In the genomic region with DNA sequence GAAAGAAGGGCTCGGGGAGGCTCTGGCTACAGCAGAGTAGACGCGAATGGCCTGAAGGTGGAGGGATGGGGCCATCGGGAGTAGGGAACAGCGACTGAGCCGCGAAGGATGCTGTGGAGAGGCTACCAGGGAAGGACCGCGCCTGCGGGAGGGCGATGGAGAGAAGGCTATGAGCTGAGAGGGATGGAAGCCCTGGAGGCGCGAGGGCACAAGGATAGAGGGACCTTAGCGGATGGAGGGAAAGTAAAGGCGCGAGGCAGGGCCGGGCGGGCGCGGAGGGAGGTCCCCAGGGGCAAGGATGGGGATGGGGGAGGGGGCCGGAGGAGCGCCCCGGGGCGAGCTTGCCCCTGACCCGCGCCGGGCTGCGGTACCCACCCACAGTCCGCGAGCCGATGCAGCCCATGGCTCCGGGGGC, we compare ENCODE assay signal across 9 mouse cellular contexts. TPM values are rescaled to one million over a fixed set of nuclear protein-coding genes. Genes with fewer than 3 reads are reported as not detected.
A peak's percentile ranks its signal among the peaks of the same experiment; 100 is the strongest.
DNase-seq lines count a peak whose midpoint lies in the region; TF ChIP-seq lines count a peak whose summit lies in the region.
"Had no signal": no experiment of that assay in that cellular context is flagged by ENCODE, and none has a peak within 500 bp of the region (broad histone marks: within the 10 kb centered on the region; RNA-seq: fewer than 3 reads in every experiment).

No protein-coding gene starts in this region.

- peaks cover 3% of the 10 kb centered on the region; the same call in 1 of the 2 replicates for H3K36me3 ChIP-seq in forebrain, embryonic 10.5 days (replicated peaks)
- H3K36me3 ChIP-seq in midbrain, embryonic 10.5 days, result peaks cover 12% of the 10 kb centered on the region
- H3K36me3 ChIP-seq in testis, adult 2 months (ENCODE audit: control insufficient read depth, insufficient read depth, low read length), result no peaks in the 10 kb centered on the region

- H3K9me3 ChIP-seq in forebrain, embryonic 10.5 days, result no peaks in the 10 kb centered on the region
- H3K9me3 ChIP-seq in midbrain, embryonic 10.5 days (replicated peaks), result no peaks in the 10 kb centered on the region

- TF ChIP-seq POLR2A in bone marrow macrophage, adult 2 months (IDR thresholded peaks at IDR 0.05; ENCODE audit: borderline replicate concordance, low read depth, low read length), result no peak
- TF ChIP-seq POLR2A in testis, adult 2 months (IDR thresholded peaks at IDR 0.05; ENCODE audit: control insufficient read depth, low read depth, low read length), result no peak

- peaks cover 44% of the 10 kb centered on the region for H3K27me3 ChIP-seq in forebrain, embryonic 10.5 days (ENCODE audit: poor library complexity, severe bottlenecking)
- peaks cover 60% of the 10 kb centered on the region for H3K27me3 ChIP-seq in midbrain, embryonic 10.5 days (ENCODE audit: low read depth, poor library complexity, severe bottlenecking)
- peaks cover 4% of the 10 kb centered on the region; the same call in 1 of the 2 replicates for H3K27me3 ChIP-seq in testis, adult 2 months (ENCODE audit: control insufficient read depth, insufficient read depth, low read length)

- H3K4me1 ChIP-seq in bone marrow macrophage, adult 2 months (ENCODE audit: control insufficient read depth, insufficient read depth, low read length), result 0 out of 2 replicates have a peak, but pooled peaks cover 3% of the 10 kb centered on the region
- H3K4me1 ChIP-seq in forebrain, embryonic 10.5 days, result peaks cover 26% of the 10 kb centered on the region
- peaks cover 49% of the 10 kb centered on the region for H3K4me1 ChIP-seq in midbrain, embryonic 10.5 days
- H3K4me1 ChIP-seq in testis, adult 2 months (ENCODE audit: control insufficient read depth, insufficient read depth, low read length), result peaks cover 4% of the 10 kb centered on the region

- peak in 1 of 2 experiments; percentile 52 for DNase-seq in left cerebral cortex, adult 2 months (ENCODE audit: extremely low spot score in 1 of 2, low spot score in 2 of 2)
- no peak for DNase-seq in left cerebral cortex, adult 8-10 months (ENCODE audit: low spot score in 2 of 2)
- peak; percentile 44 for DNase-seq in forebrain, embryonic 10.5 days (ENCODE audit: extremely low spot score, low spot score)
- DNase-seq in induced T-regulatory cell, adult 2 months (ENCODE audit: low read depth), result peak; percentile 39
- peak; percentile 68 for DNase-seq in midbrain, embryonic 10.5 days (ENCODE audit: low spot score)
- no peak for DNase-seq in spleen, adult 12 weeks (ENCODE audit: low spot score)

- H3K4me3 ChIP-seq in left cerebral cortex, adult 2 months, result peak overlapping the region; percentile 63
- H3K4me3 ChIP-seq in bone marrow macrophage, adult 2 months (ENCODE audit: insufficient read depth, low read length), result peak overlapping the region; percentile 53
- peak overlapping the region; percentile 83 for H3K4me3 ChIP-seq in forebrain, embryonic 10.5 days
- peak overlapping the region; percentile 80 for H3K4me3 ChIP-seq in midbrain, embryonic 10.5 days
- H3K4me3 ChIP-seq in testis, adult 2 months (ENCODE audit: control insufficient read depth, low read depth, low read length), result peak overlapping the region; percentile 80

- H3K27ac ChIP-seq in left cerebral cortex, adult 2 months, result peak overlapping the region; percentile 94
- H3K27ac ChIP-seq in bone marrow macrophage, adult 2 months (ENCODE audit: insufficient read depth, low read depth, low read length), result no peak overlapping the region
- H3K27ac ChIP-seq in forebrain, embryonic 10.5 days, result peak overlapping the region; percentile 93
- H3K27ac ChIP-seq in midbrain, embryonic 10.5 days (replicated peaks), result peak overlapping the region; percentile 93
- no peak overlapping the region for H3K27ac ChIP-seq in testis, adult 2 months (ENCODE audit: control insufficient read depth, insufficient read depth, low read depth, low read length)

- intact Hi-C loops in left cerebral cortex, adult 2 months (cut with DNase I), result loop anchor here (2.0 to 10.0 kb wide), 5 partner anchors 25 to 559 kb away; a partner anchor contains a TSS

- WGBS in forebrain, embryonic 10.5 days, result 0% methylated on average over 25 of the region's 32 CpGs
- 1% methylated on average over 32 of the region's 32 CpGs for whole genome bisulfite sequencing in midbrain, embryonic 10.5 days

- TF ChIP-seq CTCF in left cerebral cortex, adult 2 months (IDR thresholded peaks at IDR 0.05), result no peak
- no peak for TF ChIP-seq CTCF in bone marrow macrophage, adult 2 months (IDR thresholded peaks at IDR 0.05; ENCODE audit: low read depth, low read length)
- no peak for TF ChIP-seq CTCF in testis, adult 2 months (IDR thresholded peaks at IDR 0.05; ENCODE audit: control insufficient read depth, insufficient read depth, insufficient replicate concordance, low read depth, low read length)

RNA-seq across cellular contexts. Expression of a gene that starts 0.4 kb away (rescaled TPM):
- 100 to 1,000 TPM; 111 TPM for total RNA-seq in left cerebral cortex, adult 2 months (2021)
- total RNA-seq in left cerebral cortex, adult 8-10 months (2022), result 100 to 1,000 TPM; 112 to 128 (median 121) TPM
- polyA plus RNA-seq in bone marrow macrophage, adult 2 months (2012; ENCODE audit: insufficient read depth, insufficient read length, missing spikeins), result not detected in 2 replicates
- 1.5 and 1.6 TPM in 2 replicates for polyA plus RNA-seq in forebrain, embryonic 10.5 days (2016; fragmentation: Nextera tagmentation; extraction: Ambion mirVana)
- 2.2 and 2.4 TPM in 2 replicates for polyA plus RNA-seq in midbrain, embryonic 10.5 days (2016; fragmentation: Nextera tagmentation; extraction: Ambion mirVana)
- 11.9 and 12.0 TPM in 2 replicates for polyA plus RNA-seq in testis, adult 2 months (2012; rRNA removed)
- total RNA-seq: liver, adult 2 months had no signal
- polyA plus RNA-seq: liver, adult 2 months had no signal

RNA-seq across cellular contexts. Expression of a gene that starts 25.4 kb away (rescaled TPM):
- total RNA-seq in left cerebral cortex, adult 2 months (2021), result 10 to 100 TPM; 47.6 to 47.8 TPM
- total RNA-seq in left cerebral cortex, adult 8-10 months (2022), result 10 to 100 TPM; 42.1 to 50.3 (median 47.5) TPM
- polyA plus RNA-seq in bone marrow macrophage, adult 2 months (2012; ENCODE audit: insufficient read depth, insufficient read length, missing spikeins), result 88.7 and 98.6 TPM in 2 replicates
- polyA plus RNA-seq in forebrain, embryonic 10.5 days (2016; fragmentation: Nextera tagmentation; extraction: Ambion mirVana), result 79.3 and 80.8 TPM in 2 replicates
- polyA plus RNA-seq in midbrain, embryonic 10.5 days (2016; fragmentation: Nextera tagmentation; extraction: Ambion mirVana), result 84.5 and 88.1 TPM in 2 replicates
- polyA plus RNA-seq in testis, adult 2 months (2012; rRNA removed), result 35.2 and 40.1 TPM in 2 replicates

RNA-seq across cellular contexts. Expression of a gene that starts 37.6 kb away (rescaled TPM):
- total RNA-seq in left cerebral cortex, adult 2 months (2021), result 1 to 10 TPM; 5.3 to 6.4 TPM
- 1 to 10 TPM; 4.3 to 4.8 (median 4.4) TPM for total RNA-seq in left cerebral cortex, adult 8-10 months (2022)
- 0.36 TPM in 1 of 2 replicates, not detected in the other for polyA plus RNA-seq in bone marrow macrophage, adult 2 months (2012; ENCODE audit: insufficient read depth, insufficient read length, missing spikeins)
- polyA plus RNA-seq in forebrain, embryonic 10.5 days (2016; fragmentation: Nextera tagmentation; extraction: Ambion mirVana), result 1.2 and 1.5 TPM in 2 replicates
- 1.2 and 1.7 TPM in 2 replicates for polyA plus RNA-seq in midbrain, embryonic 10.5 days (2016; fragmentation: Nextera tagmentation; extraction: Ambion mirVana)
- polyA plus RNA-seq in testis, adult 2 months (2012; rRNA removed), result 0.84 and 0.89 TPM in 2 replicates

RNA-seq across cellular contexts. Expression of a gene that starts 49.0 kb away (rescaled TPM):
- total RNA-seq in left cerebral cortex, adult 2 months (2021), result under 1 TPM; 0.12 to 0.29 TPM
- total RNA-seq in left cerebral cortex, adult 8-10 months (2022), result under 1 TPM in 3 of 4 experiments, not detected in 1; 0.23 to 0.68 (median 0.28) TPM
- not detected in 2 replicates for polyA plus RNA-seq in bone marrow macrophage, adult 2 months (2012; ENCODE audit: insufficient read depth, insufficient read length, missing spikeins)
- 1.8 and 2.0 TPM in 2 replicates for polyA plus RNA-seq in forebrain, embryonic 10.5 days (2016; fragmentation: Nextera tagmentation; extraction: Ambion mirVana)
- 1.2 and 1.5 TPM in 2 replicates for polyA plus RNA-seq in midbrain, embryonic 10.5 days (2016; fragmentation: Nextera tagmentation; extraction: Ambion mirVana)
- 0.30 and 0.76 TPM in 2 replicates for polyA plus RNA-seq in testis, adult 2 months (2012; rRNA removed)

RNA-seq across cellular contexts. Expression of a gene that starts 59.3 kb away (rescaled TPM):
- 10 to 100 TPM; 19.7 to 28.1 TPM for total RNA-seq in left cerebral cortex, adult 2 months (2021)
- total RNA-seq in left cerebral cortex, adult 8-10 months (2022), result 10 to 100 TPM; 20.7 to 22.6 (median 22.0) TPM
- polyA plus RNA-seq in bone marrow macrophage, adult 2 months (2012; ENCODE audit: insufficient read depth, insufficient read length, missing spikeins), result 37.0 and 37.5 TPM in 2 replicates
- 80.3 and 83.9 TPM in 2 replicates for polyA plus RNA-seq in forebrain, embryonic 10.5 days (2016; fragmentation: Nextera tagmentation; extraction: Ambion mirVana)
- 75.4 and 81.1 TPM in 2 replicates for polyA plus RNA-seq in midbrain, embryonic 10.5 days (2016; fragmentation: Nextera tagmentation; extraction: Ambion mirVana)
- 7.4 and 10.4 TPM in 2 replicates for polyA plus RNA-seq in testis, adult 2 months (2012; rRNA removed)

Comparison
In these comparisons a context has a peak if more than half of its experiments do, and no peak if none do; other contexts are left out.
1. DNase-seq: peak in forebrain, embryonic 10.5 days (single experiment), induced T-regulatory cell, adult 2 months (single experiment) and midbrain, embryonic 10.5 days (single experiment); none in left cerebral cortex, adult 8-10 months (0 of 2) and spleen, adult 12 weeks (single experiment).
2. H3K27ac ChIP-seq: peak in left cerebral cortex, adult 2 months (single experiment), forebrain, embryonic 10.5 days (single experiment) and midbrain, embryonic 10.5 days (single experiment); none in bone marrow macrophage, adult 2 months (single experiment) and testis, adult 2 months (single experiment).
3. Peak in every context shown above with its lines, with median percentiles within 50 percentile points of each other: H3K4me3 ChIP-seq.